Comparison of ENCODE assay signal across 8 mouse cellular contexts in the genomic region with DNA sequence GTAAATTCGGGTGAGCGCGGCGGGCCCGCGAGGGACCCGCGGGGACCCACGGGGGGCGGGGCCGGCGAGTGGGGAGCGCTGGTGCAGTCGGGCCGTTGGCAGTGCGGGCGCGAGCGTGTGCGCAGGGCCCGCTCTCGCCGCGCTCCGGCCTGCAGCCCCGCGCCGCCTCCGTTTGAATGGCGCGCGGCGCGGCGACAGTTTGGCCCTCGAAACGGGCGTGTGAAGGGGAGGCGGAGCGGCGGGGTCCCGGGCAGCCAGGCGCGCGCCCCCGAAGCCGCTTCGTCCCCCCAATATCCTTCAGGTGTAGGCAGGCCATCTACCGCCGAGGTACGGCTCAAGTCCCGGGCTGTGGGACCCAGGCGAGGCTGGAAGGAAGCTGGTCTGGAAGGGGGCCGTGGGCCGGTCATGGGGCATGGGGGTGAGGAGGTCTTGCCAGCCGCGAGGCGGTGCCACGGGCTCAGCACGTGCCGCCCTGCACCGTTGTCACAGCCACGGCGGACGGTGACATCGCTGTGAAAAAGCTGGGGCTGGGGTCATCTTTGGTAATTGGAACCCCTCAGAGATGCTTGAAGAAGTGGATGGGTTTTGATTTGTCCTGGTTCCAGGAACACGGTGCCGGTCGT. TPM values are rescaled to one million over a fixed set of nuclear protein-coding genes. Genes with fewer than 3 reads are reported as not detected.
DNase-seq lines count a peak whose midpoint lies in the region; ATAC-seq and TF ChIP-seq lines count a peak whose summit lies in the region.

No protein-coding gene starts in this region.

- no peaks in the 10 kb centered on the region for H3K36me3 ChIP-seq in ES-Bruce4 (ENCODE audit: control insufficient read depth, insufficient read depth, low read length, poor library complexity, severe bottlenecking)

- peak overlapping the region; percentile 73 for H3K4me3 ChIP-seq in ES-Bruce4 (ENCODE audit: low read depth, low read length)

- H3K9me3 ChIP-seq in ES-Bruce4 (replicated peaks; ENCODE audit: control insufficient read depth, insufficient read depth, low read length, poor library complexity, severe bottlenecking), result no peaks in the 10 kb centered on the region

- H3K9ac ChIP-seq in ES-Bruce4 (ENCODE audit: low read depth, poor library complexity, severe bottlenecking), result peak overlapping the region; percentile 95

- no peaks in the 10 kb centered on the region for H3K27me3 ChIP-seq in ES-Bruce4 (ENCODE audit: control insufficient read depth, insufficient read depth, low read length, poor library complexity, severe bottlenecking)

- no peak for TF ChIP-seq CTCF in ES-Bruce4 (IDR thresholded peaks at IDR 0.05; ENCODE audit: low read depth, low read length)

- intact Hi-C loops in left cerebral cortex, postnatal 4 days (cut with DNase I), result loop anchor here (10.0 kb wide), 1 partner anchor 173 kb away; no protein-coding TSS in a partner anchor

- no peaks in the 10 kb centered on the region for H3K4me1 ChIP-seq in ES-Bruce4 (ENCODE audit: control insufficient read depth, insufficient read depth, low read length)

- H3K27ac ChIP-seq in ES-Bruce4 (ENCODE audit: insufficient read depth, low read length), result no peak overlapping the region

- ATAC-seq in megakaryocyte-erythroid progenitor cell, adult 5-6 weeks (replicated peaks; ENCODE audit: low FRiP score, low TSS enrichment, poor library complexity, severe bottlenecking), result peak; percentile 57; the same call in 1 of the 2 replicates

- TF ChIP-seq EP300 in ES-Bruce4 (IDR thresholded peaks at IDR 0.05; ENCODE audit: insufficient read depth, low read depth, low read length), result no peak

- peak; percentile 29 for DNase-seq in adrenal gland, adult 8-10 months
- no peak for DNase-seq in adrenal gland, adult (ENCODE audit: inconsistent age in 2 of 2, low spot score in 1 of 2)
- DNase-seq in cerebellum, adult 9-10 months, result peak; percentile 48
- peak; percentile 24 to 45 for DNase-seq in gastrocnemius, postnatal 4 days (ENCODE audit: low spot score in 2 of 2)
- DNase-seq in left cerebral cortex, postnatal 4 days, result peak; percentile 57
- DNase-seq in spleen, postnatal 14 days (ENCODE audit: low spot score in 2 of 2), result peak; percentile 16 to 30

- TF ChIP-seq POLR2A in ES-Bruce4 (IDR thresholded peaks at IDR 0.05; ENCODE audit: insufficient read depth, low read length), result no peak

RNA-seq across cellular contexts. Expression of a gene that starts 0.5 kb away (rescaled TPM):
- 10 to 100 TPM; 34.9 to 47.2 (median 40.3) TPM for total RNA-seq in adrenal gland, adult 8-10 months (2022)
- 142 and 151 TPM in 2 replicates for polyA plus RNA-seq in ES-Bruce4 (2011; ENCODE audit: insufficient read depth, insufficient read length, low read depth, missing spikeins)
- total RNA-seq in gastrocnemius, postnatal 4 days (2021), result 10 to 100 TPM; 28.2 to 32.2 TPM
- 10 to 100 TPM; 51.2 to 55.3 TPM for total RNA-seq in left cerebral cortex, postnatal 4 days (2021)
- 73.9 and 113 TPM in 2 replicates for total RNA-seq in megakaryocyte-erythroid progenitor cell, adult 5-6 weeks (2014; fragmentation: Nextera tagmentation)
- 100 and 110 TPM in 2 replicates for total RNA-seq in megakaryocyte-erythroid progenitor cell, adult 5-6 weeks (2017)

RNA-seq across cellular contexts. Expression of a gene that starts 44.2 kb away (rescaled TPM):
- 10 to 100 TPM; 21.2 to 38.4 (median 34.8) TPM for total RNA-seq in adrenal gland, adult 8-10 months (2022)
- 45.7 and 49.2 TPM in 2 replicates for polyA plus RNA-seq in ES-Bruce4 (2011; ENCODE audit: insufficient read depth, insufficient read length, low read depth, missing spikeins)
- 10 to 100 TPM; 26.0 to 28.7 TPM for total RNA-seq in gastrocnemius, postnatal 4 days (2021)
- total RNA-seq in left cerebral cortex, postnatal 4 days (2021), result 10 to 100 TPM; 38.4 to 48.2 TPM
- 52.1 and 64.5 TPM in 2 replicates for total RNA-seq in megakaryocyte-erythroid progenitor cell, adult 5-6 weeks (2014; fragmentation: Nextera tagmentation)
- 27.9 and 34.1 TPM in 2 replicates for total RNA-seq in megakaryocyte-erythroid progenitor cell, adult 5-6 weeks (2017)

Comparison
In these comparisons a context has a peak if more than half of its experiments do, and no peak if none do; other contexts are left out.
1. DNase-seq: peak in adrenal gland, adult 8-10 months (single experiment), cerebellum, adult 9-10 months (single experiment), gastrocnemius, postnatal 4 days (2 of 2), left cerebral cortex, postnatal 4 days (single experiment) and spleen, postnatal 14 days (2 of 2); none in adrenal gland, adult (0 of 2).